Mouse (Mus musculus) liver, postnatal 0 days (tissue): ENCODE results near the gene Ankrd2.

ENCODE experiments used
- CTCF ChIP-seq: sonication (generic); IDR thresholded peaks from 2 replicates; pipeline ENCODE4 v1.5.1; 2016; ENCODE audit warnings: antibody characterized with exemption, low read depth
- EP300 ChIP-seq: IDR thresholded peaks from 2 replicates; pipeline ENCODE4 v1.6.1; 2016; ENCODE audit warnings: antibody characterized with exemption, low read depth, mild to moderate bottlenecking

DNA sequence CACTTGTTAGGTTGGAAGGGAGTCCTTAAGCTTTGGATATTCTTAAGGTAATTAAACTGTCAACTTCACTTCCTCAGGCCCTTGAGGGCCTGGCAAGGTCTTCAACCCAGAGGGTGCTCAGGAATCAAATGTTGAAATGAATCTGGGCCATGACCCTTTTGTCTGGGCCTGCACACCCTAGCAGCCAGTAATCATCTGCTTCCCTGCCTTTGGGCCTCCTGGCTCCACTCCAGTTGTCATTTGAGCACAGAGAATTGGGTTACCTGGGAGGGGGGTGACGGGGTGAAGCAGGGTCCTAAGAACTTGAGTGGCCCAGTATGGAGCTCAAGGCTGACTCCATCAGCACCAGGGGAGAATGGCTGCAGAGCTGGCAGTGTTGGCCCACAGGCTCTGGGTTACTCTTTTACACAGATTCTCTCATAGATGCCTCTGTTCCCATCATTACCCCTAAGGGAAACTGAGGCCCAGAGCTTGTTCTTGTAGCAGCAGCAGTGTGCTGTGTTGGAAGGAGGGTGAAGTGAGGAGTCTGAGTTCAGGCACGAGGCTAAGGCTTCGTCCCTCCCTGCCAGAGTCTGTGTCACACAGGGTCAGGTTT lies 21.5 kb upstream of the Ankrd2 start:
- TF ChIP-seq CTCF (no peak), EP300 (no peak)
